Mouse (Mus musculus): ENCODE results near the gene Ankrd34a.

GRCm38 (mm10) chr3:96601251-96601787 lies 4.9 kb downstream of the Ankrd34a start:
- TF ChIP-seq CTCF (IDR thresholded peaks at IDR 0.05): 0 out of 2 replicates have a peak, but pooled peaks have one; percentile 4
- TF ChIP-seq EP300 (IDR thresholded peaks at IDR 0.05): no peak
